Mouse (Mus musculus): ENCODE results near the gene Utp14b.

Gene Utp14b

GRCm38 (mm10) chr1:78686872-78687271 lies 29.0 kb downstream of the Utp14b start:
- DNase-seq (ENCODE audit: low read depth, low spot score): no peak

- no peak for DNase-seq (ENCODE audit: low read depth, low spot score)
These were observed 30.3 kb downstream of the Utp14b start for GRCm38 (mm10) chr1:78688149-78688548.

GRCm38 (mm10) chr1:78694503-78695258 lies 36.8 kb downstream of the Utp14b start:
- DNase-seq (ENCODE audit: low read depth, low spot score): no peak

- no peak for DNase-seq (ENCODE audit: low read depth, low spot score)
These were observed 38.5 kb downstream of the Utp14b start for GRCm38 (mm10) chr1:78696305-78696704.

- no peak for DNase-seq (ENCODE audit: low read depth, low spot score)
These were observed 39.1 kb downstream of the Utp14b start for GRCm38 (mm10) chr1:78696903-78697302.

- DNase-seq (ENCODE audit: low read depth, low spot score): no peak
These were observed 40.3 kb downstream of the Utp14b start for GRCm38 (mm10) chr1:78698138-78698537.

GRCm38 (mm10) chr1:78701740-78702139 lies 43.9 kb downstream of the Utp14b start:
- DNase-seq (ENCODE audit: low read depth, low spot score): no peak

GRCm38 (mm10) chr1:78702282-78702963 lies 44.6 kb downstream of the Utp14b start:
- DNase-seq (ENCODE audit: low read depth, low spot score): no peak

- DNase-seq (ENCODE audit: low read depth, low spot score): no peak
These were observed 45.1 kb downstream of the Utp14b start for GRCm38 (mm10) chr1:78702964-78703285.

GRCm38 (mm10) chr1:78706338-78706737 lies 48.5 kb downstream of the Utp14b start:
- no peak for DNase-seq (ENCODE audit: low read depth, low spot score)

- no peak for DNase-seq (ENCODE audit: low read depth, low spot score)
These were observed 49.4 kb downstream of the Utp14b start for GRCm38 (mm10) chr1:78707280-78707679.

GRCm38 (mm10) chr1:78710026-78710425 lies 52.2 kb downstream of the Utp14b start:
- no peak for DNase-seq (ENCODE audit: low read depth, low spot score)

GRCm38 (mm10) chr1:78710613-78711329 lies 52.9 kb downstream of the Utp14b start:
- DNase-seq (ENCODE audit: low read depth, low spot score): no peak
